Mouse (Mus musculus) gonadal fat pad, adult 2 months (tissue): ENCODE measurements around the gene Armcx5. TPM values are rescaled to one million over a fixed set of nuclear protein-coding genes. Genes with fewer than 3 reads are reported as not detected.
"Not testable (repeated sequence)": the region's sequence is repeated elsewhere in the genome, so short reads cannot be mapped to it uniquely, and the experiment has no call there.

Experiments used
- DNase-seq: peaks from one replicate; pipeline ENCODE4 v3.0.0-alpha.2; 2012; ENCODE audit warnings: low read depth
- polyA plus RNA-seq: library from polyadenylated mRNA; depleted of rRNA; stranded (reverse); fragments of >200 nt; gene quantifications from 2 replicates; pipeline ENCODE4 v1.2.3, GENCODE M21; 2012; rRNA removed

Armcx5 gene
- polyA plus RNA-seq = 2.2 and 3.3 TPM in 2 replicates

DNA sequence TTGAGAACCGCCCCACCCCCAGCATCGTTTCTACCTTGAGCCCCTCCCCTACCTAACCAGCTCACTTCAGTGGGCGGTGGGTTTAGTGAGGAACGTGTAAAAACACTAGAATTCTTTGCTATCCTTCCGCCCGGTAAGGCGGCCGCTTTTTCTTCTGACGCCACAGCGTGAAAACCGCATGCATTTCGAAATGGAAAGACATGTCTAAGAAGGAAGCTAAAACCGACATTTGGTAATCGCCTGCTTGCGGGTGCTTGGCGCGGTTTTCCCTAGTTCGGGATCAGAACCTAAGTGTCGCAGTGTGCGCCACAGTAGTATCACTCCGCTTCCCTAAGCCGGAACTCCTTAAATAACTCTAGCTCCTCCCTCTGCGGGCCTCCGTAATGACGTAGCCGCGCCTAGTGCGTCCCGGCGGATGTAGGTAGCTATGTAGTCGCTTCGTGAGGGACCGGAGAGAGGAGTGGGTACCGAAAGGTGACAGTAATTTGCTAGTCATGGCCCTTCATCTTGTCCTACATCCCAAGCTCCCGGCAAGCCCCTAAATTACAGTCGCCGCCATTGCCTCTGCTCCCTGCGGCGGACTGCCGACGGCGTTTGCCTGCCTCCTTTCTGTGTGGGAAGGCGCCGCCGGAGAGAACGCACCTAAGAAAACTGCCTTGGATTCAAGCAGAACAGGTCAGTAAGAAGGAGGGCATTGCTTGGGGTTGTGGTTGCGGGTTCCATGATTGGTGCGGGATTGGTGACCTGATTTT lies at the start of gene Armcx5, which contains the start of gene Gprasp1:
Gene Armcx5, plus strand, starts transcription at position 430 of the 752 bp plus-strand sequence.
Gene Gprasp1, plus strand, starts transcription at position 430 of the 752 bp plus-strand sequence.
- peak; percentile 55 for DNase-seq

DNA sequence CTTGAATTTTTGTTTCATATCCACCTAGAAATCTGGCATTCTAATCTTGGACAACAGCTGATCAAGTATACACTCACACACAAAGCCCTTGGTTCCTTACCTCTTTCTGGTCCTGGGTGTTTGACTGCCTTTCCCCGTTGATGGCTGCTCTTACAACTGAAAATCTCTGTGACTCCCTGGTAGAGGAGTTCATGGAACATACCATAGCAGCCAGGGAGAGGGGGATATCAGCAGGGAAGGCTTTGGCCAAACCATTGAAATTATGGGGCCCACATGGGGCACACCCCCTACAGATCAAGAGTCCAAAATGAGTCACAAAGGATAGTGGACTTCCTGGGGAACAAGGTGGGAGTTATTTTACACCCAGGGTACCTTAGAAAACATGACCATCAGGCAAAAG lies 48.9 kb upstream of the Armcx5 start, which contains the start of gene Tcp11x2:
Gene Tcp11x2, minus strand, starts transcription at position 158 of the 400 bp plus-strand sequence.
- DNase-seq = no peak

DNA sequence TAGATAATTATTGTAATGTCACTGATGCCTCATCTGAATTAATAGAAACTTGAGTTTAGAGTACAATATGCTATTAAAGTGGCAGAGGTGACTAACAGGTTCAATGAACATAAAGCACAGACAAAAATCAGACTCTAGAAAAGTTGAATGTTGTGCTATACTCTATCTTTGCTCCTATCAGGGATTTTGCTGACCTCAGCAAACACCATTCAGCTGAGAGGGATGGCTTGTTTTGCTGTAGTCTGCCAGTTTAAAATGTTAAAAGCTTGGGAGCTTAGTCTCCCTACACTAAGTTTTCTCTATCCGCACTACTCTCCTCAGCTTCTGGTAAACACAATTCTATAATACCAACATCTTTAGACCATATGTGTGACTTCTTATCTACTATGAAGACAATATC lies 39.4 kb upstream of the Armcx5 start:
- no peak for DNase-seq

DNA sequence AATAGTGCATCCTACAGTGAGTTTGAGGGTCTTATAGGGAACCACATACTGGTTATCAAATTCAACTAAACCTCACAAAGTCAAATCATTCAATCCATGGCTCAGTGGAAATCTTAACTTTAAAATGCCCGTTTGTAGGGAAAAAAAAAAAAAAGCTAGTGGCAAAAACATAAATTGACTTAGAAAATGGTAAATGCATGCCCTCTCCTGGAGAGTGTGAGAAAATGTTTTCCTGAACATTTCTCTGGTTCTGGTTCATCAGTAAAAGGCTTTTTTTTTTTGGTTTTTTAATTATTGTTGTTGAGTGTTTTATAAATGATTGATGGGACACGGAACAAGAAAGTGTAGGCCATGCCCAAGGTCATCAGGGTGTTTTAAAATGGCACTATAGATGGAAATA lies 38.2 kb upstream of the Armcx5 start:
- no peak for DNase-seq

DNA sequence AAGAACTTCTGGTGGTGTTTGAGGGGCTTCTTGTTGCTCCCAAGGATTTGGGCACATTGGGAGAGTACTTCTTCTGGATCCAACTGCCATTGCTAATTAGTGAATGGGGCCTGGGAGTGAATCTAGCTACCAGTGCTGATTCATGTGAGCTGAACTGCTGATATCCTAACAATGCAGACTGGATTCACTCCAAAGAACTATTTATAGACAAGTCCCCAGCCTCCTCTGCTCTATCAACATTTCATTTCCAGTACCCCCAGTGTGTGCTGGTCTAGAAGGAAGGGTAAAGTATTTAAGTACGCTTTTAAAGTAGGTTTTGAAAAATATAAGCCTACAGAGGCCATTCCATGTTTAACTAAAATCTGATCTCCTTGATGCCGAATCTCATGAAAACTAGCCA lies 29.7 kb upstream of the Armcx5 start:
- no peak for DNase-seq

DNA sequence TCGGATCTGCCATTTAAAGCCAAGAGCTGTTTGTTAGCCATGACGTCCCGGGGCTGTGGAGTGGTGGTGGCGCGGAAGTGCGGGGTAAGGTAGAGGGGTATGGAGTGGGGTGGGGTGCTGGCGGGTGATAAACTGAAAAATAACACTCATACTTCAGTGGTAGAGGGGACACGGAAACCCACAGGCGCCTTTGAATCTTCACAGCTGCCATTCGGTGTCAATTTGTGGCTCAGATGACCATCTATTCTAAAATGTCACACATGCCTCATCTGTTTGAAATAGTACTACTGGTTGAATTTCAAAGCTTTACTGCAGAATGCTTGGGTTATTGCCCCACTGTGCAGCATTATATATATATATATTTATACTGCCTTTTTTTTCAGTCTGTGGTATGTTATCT lies 17.4 kb upstream of the Armcx5 start, which contains the start of gene Tmsb15a:
Gene Tmsb15a, minus strand, starts transcription at position 101 of the 400 bp plus-strand sequence.
- no peak for DNase-seq

DNA sequence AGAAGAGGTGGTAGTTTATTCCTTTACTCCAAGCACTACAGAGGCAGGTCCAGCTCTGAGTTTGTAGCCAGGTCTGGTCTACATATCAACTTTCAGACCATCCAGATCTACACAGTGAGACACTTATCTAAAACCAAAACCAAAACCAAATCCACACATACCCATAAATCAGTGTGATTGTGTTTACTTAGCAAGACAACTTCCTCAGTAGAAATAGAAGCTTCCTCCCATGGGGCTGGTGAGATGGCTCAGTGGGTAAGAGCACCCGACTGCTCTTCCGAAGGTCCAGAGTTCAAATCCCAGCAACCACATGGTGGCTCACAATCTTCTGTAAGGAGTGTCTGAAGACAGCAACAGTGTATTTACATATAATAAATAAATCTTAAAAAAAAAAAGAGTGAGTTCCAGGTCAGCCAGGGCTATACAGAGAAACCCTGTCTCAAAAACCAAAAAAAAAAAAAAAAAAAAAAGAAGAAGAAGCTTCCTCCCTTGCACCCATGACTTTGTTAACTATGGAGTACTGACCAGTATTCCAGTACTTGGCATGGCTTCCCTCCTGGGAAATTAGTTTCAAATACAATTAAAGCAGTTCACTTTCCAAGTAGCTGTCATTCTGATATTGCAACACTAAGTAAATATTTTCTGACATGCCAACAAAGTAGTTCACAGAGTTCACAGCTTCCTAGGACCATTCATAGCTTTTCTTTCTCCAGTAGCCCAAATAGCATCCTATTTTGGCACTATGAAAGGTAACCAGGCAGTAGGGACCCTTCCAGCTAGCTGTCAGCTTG lies 3.6 kb upstream of the Armcx5 start:
- DNase-seq = no peak

DNA sequence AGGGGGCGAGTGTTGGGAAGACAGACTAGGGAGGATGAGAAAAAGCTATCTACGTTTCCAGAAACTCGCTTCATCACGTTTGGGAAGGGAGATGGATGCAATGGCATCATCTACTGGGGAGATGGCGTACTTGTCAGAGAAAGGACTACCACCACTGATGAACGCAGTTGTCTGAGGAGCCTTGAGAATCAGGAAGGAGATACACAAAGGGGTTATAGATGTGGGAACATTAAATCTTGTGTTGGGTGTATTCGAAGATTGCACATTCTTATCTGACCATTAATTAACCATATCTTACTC lies 473 bp downstream of the Armcx5 start:
- no peak for DNase-seq

DNA sequence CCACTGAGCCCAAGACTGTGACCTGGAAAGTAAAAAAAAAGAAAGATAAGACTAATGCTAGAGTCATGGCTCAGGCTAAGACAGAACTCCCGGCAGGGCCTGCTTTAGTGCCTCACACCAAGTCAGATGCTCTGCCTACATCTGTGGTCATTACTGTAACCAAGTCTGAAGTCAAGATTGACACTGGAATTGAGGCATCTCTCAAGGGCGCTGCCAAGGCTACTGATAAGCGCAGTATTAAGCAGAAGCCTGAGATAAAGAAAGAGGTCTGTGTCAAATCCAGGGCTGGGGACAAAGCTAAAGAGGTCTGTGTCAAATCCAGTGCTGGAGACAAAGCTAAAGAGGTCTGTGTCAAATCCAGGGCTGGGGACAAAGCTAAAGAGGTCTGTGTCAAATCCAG lies 2.8 kb downstream of the Armcx5 start:
- not testable (repeated sequence) for DNase-seq

DNA sequence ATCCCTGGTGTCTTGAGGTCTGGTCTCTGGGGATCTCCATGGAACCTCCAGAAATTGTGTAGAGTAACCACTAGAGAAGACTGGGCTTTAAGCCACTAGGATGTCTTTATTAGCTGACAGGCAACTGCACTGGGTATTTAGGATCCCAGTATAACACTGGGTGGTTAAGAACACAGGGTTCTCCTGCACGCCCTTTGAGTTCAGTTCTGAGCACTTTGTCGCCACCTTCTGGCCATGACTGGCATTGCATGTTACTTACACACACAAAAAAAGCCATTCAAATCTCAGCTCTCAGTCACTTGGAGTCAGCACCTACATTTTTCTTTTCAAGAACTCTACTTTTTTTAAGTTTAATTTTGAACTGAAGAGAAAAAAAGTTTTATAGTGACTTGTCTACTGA lies 10.3 kb downstream of the Armcx5 start:
- no peak for DNase-seq

DNA sequence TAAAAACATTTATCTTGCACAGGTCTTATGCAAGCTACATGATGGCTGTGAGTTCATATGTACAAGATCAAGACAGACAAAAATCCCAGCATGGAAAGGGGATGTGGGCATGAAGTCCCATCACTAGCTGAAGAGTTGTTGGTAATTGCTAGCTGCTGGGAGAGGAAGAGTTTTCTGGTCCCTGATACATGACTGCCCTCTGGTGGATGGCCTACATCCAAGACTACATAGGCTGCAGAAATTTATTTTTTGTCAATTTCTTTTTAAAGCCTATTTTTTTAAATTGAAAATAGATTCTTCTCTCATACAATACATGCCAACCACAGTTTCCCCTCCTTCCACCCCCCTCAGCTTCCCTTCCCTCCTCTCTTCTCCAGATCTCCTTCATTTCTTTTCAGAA lies 19.2 kb downstream of the Armcx5 start:
- DNase-seq = no peak

DNA sequence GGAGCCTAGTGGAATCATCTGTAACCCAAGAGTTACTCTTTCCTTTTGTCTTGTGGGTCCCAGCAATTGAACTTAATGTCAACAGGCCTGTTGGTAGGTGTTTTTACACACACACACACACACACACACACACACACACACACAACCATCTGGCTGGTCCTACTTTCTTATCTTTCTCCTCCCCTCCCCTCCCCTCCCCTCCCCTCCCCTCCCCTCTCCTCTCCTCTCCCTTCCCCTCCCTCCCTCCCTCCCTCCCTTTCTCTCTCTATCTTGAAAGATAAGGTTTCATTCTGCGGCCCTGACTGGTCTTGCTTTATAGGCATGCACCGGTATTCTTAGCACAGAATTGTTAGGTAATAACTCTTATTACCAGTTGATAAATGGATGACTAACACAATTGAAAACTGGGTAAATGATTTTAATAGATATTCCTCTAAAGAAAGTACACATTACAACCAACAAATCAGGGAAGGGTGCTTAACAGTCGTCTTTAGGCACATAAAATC lies 25.6 kb downstream of the Armcx5 start:
- no peak for DNase-seq

DNA sequence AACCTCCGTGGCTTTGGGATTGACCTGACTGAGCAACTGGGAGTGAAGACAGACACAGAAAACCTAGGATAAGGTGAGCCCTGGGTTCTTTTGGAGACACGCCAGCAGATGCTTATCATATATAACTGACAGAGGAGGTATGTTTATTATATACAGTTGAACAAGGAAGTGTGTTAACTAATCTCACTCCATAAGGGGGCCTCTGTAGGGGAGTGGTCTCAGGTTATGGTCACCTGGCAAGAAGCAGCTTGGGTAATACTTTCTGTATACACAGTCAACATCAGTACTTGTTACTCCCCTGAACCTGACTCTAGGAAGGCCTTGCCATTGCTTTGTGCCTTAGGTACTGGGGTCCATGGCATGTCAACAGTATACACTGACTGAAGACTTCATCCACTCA lies 26.0 kb downstream of the Armcx5 start:
- DNase-seq = no peak

DNA sequence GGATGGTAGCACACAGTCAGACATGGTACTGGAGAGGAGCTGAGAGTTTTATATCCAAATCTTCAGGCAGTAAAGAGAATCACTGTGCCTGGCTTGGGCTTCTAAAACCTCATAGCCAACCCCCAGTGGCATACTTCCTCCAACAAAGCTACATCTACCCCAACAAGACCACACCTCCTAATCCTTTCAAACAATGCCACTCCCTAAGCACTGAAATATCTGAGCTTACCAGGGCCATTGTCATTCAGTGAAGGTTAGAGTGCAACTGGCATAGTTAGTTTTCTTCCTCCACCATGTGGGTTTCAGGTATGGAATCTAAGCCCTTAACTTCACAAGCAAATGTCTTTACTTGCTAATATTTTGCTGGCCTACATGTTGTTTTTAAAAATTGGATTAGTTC lies 49.0 kb downstream of the Armcx5 start:
- no peak for DNase-seq

DNA sequence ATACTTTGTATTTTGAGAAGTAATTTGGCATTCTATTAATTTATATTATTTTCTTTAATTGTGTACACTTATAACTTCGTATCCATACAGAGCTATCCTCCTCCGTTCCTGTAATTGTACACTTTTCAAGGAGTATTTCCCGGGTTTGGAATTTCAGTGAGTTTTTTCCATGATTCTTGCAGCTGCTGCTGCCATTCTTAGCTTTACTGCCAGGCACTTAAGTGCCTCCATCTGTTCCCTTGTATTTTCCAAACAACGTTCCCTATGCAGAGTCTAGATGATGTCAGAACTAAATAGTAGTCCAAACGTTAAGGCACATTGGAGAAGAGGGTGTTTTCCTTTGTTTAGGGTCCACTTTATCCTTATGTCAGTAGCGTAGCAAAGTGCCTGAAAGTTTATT lies 49.8 kb downstream of the Armcx5 start:
- no peak for DNase-seq

DNA sequence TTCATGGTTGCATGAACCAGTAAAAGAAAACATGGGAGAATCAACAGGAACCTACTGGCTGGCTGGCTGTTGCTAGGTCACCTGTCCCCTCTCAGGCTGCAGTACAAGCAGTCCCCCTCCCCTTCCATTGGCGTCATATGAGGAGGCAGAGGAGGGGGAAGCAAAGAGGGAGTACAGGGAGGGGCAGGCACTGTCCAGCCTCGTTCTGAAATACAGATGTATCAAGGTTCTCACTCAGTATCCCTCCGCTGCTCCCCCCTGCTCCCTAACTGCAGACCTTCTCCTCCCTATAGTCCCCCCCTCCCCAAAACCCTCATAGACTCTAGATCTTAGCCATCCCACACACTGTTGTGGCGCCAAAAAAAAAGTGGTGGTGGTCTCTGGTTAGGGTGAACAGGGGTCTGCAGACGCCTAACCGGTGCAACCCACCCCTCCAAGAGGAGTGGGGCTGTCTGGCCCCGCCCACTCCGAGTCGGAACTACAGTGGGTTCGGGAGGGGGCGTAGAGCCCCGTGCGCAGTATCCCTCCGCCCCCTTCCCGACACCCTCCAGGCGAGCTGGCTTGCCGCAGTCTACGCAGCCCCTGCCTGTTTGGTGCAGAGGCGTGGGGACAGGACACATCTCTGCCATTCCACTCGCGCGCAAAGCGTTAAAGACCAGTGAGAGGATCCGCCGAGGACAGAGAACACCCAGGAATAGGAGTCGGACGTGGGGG lies 53.2 kb downstream of the Armcx5 start:
- DNase-seq = not testable (repeated sequence)

DNA sequence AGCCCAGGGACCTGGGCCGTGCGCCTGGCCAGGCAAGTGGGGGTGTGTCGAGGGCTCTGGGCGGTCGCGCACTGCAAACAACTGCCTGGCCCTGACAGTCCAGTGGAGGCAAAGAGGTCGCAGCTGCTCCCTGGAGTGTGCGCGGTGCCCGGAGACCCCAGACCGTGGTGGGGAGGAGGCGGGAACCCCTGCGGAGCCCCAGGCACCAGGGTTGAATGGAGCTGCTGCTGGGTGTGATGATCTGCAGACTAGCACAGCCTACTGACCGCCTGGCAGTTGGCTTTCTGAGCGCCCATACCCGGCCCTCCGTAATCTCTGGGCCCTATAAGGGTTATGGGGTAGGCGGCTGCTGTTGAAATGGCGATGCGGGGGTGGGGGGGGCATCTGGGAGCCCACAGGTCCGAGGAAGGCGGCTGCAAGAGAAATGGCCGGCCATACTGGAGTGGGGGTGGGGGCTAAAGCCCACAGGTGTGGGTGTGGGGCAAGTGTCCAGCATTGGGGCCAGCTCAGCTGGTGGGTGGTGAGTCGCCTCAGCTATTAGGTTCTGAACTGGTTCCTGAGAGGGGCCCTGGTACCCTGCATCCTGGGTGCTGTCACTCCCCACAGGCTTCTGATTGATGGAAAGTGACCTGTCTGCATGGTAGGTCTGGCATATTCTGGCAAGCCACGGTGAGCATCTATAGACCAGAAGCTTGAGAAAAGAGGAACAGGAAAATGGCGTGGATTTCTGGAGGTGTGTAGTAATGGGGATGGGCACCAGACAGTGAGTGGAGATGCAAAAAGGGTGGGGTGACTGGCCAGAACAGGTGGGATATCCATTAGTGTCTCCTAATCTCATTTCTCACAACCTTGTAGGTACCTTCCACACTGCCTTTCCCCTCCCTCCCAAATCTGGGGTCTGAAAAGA lies 54.0 kb downstream of the Armcx5 start:
- DNase-seq = not testable (repeated sequence)
